Mouse (Mus musculus): ENCODE measurements at regions not wholly inside any gene's neighbourhood (a gene's known extent, or its start where the extent isn't known, plus 50 kb on each side); places are given as distances from the start of the nearest gene placed in this dataset.

- no peaks in the 10 kb centered on the region for H3K27me3 ChIP-seq
- ChIA-PET POLR2A (no interaction called here), CTCF (no interaction called here)
- in situ Hi-C loops (cut with MboI; ENCODE audit: low pct_unique_long_range_greater_than_20kb) = no loop called here
- TF ChIP-seq CTCF (IDR thresholded peaks at IDR 0.05) = no peak
- ATAC-seq (no peak), DNase-seq (ENCODE audit: low read depth, low spot score) (no peak)
Observed at GRCm38 (mm10) chr4:148357221-148357621, 69.5 kb upstream of the Disp3 start.

DNA sequence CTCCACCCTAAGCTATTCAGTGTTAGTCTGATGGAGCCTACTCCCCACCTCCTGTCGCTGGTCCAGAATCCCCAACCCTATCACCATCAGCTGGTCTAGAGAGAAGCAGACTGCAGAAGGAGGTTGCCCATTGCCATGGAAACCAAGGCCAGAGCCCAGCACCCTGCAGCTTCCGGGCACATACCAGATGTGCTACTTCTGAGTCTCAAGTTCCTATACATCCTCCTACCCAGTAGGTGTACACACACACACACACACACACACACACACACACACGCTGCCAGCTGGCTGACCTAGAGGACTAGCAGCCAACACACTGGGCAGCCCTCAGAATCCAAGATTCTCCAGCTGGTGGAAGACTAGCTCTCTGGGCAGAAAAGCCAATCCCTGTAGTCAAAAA lies 68.9 kb upstream of the Disp3 start:
- POLR2A ChIA-PET = no interaction called here
- ATAC-seq (no peak), DNase-seq (ENCODE audit: low read depth, low spot score) (no peak)
- H3K27me3 ChIP-seq = no peaks in the 10 kb centered on the region
- no peak for TF ChIP-seq CTCF (IDR thresholded peaks at IDR 0.05)
- CTCF ChIA-PET = interaction anchor here (1.3 kb wide), 1 partner anchor 74 kb away, joined by 3 read pairs; no protein-coding TSS in a partner anchor
- in situ Hi-C loops (cut with MboI; ENCODE audit: low pct_unique_long_range_greater_than_20kb) = no loop called here

- in situ Hi-C loops (cut with MboI; ENCODE audit: low pct_unique_long_range_greater_than_20kb) = no loop called here
- no peak for ATAC-seq
- no peak for DNase-seq (ENCODE audit: low read depth, low spot score)
Observed at GRCm38 (mm10) chr4:148353969-148354368, 66.2 kb upstream of the Disp3 start.

DNA sequence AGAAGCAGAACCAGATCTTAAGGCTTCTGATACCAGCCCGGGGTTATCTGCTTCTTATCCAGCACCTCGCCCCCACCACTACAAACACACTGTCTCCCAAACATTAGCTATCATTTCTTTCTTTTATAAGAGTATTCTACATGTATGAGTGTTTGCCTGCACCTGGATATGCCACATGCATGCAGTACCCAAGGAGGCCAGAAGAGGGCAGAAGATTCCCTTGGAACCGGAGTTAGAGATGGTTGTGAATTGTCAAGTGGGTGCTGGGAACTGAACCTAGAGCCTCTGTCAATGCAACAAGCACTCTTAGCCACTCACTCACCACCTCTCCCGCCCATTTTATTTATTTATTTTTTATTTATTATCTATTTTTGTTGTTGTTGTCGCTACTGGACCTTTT lies 64.9 kb upstream of the Disp3 start:
- in situ Hi-C loops (cut with MboI; ENCODE audit: low pct_unique_long_range_greater_than_20kb) = no loop called here
- no peak for TF ChIP-seq CTCF (IDR thresholded peaks at IDR 0.05)
- DNase-seq (ENCODE audit: low read depth, low spot score) (no peak), ATAC-seq (no peak)
- ChIA-PET CTCF (no interaction called here), POLR2A (no interaction called here)
- no peaks in the 10 kb centered on the region for H3K27me3 ChIP-seq

More at GRCm38 (mm10) chr4:148353969-148354368, 66.2 kb upstream of the Disp3 start:
- POLR2A ChIA-PET = no interaction called here
- CTCF ChIA-PET = no interaction called here
- H3K27me3 ChIP-seq = no peaks in the 10 kb centered on the region
- TF ChIP-seq CTCF (IDR thresholded peaks at IDR 0.05) = no peak

GRCm38 (mm10) chr4:148341531-148342157 lies 53.9 kb upstream of the Disp3 start:
- no peaks in the 10 kb centered on the region for H3K27me3 ChIP-seq
- DNase-seq (ENCODE audit: low read depth, low spot score) (no peak), ATAC-seq (no peak)
- POLR2A ChIA-PET = no interaction called here
- no peak for TF ChIP-seq CTCF (IDR thresholded peaks at IDR 0.05)
- in situ Hi-C loops (cut with MboI; ENCODE audit: low pct_unique_long_range_greater_than_20kb) = no loop called here
- CTCF ChIA-PET = no interaction called here

DNA sequence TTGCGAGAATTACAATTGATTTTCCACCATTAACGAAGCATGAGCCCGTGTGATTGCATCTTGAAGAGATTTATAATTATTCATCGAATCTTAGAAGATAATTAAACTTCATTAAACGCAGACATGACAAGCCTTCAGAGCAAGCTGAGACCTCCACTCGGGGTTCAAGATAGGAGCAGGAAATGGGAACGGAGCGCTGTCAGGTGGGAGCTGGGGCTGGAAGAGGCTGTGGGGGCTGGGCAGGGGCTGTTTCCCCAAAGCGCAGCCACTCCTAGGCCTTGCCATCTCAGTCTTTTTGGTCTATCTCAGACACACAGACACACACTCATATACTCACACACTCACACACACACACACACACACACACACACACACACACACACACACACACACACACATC lies 52.6 kb upstream of the Disp3 start:
- no peak for TF ChIP-seq CTCF (IDR thresholded peaks at IDR 0.05)
- ChIA-PET CTCF (no interaction called here), POLR2A (no interaction called here)
- no peaks in the 10 kb centered on the region for H3K27me3 ChIP-seq
- in situ Hi-C loops (cut with MboI; ENCODE audit: low pct_unique_long_range_greater_than_20kb) = no loop called here
- ATAC-seq (no peak), DNase-seq (ENCODE audit: low read depth, low spot score) (no peak)

GRCm38 (mm10) chr4:148337890-148338880 lies 50.4 kb upstream of the Disp3 start:
- POLR2A ChIA-PET = no interaction called here
- H3K27me3 ChIP-seq = no peaks in the 10 kb centered on the region
- in situ Hi-C loops (cut with MboI; ENCODE audit: low pct_unique_long_range_greater_than_20kb) = no loop called here
- DNase-seq (ENCODE audit: low read depth, low spot score) (no peak), ATAC-seq (no peak)
- CTCF ChIA-PET = no interaction called here
- no peak for TF ChIP-seq CTCF (IDR thresholded peaks at IDR 0.05)

Measured in Patski (cell line).